Mouse (Mus musculus) intestine, postnatal 0 days (tissue): ENCODE data around the gene Gbgt1. TPM values are rescaled to one million over a fixed set of nuclear protein-coding genes. Genes with fewer than 3 reads are reported as not detected.
A peak's percentile ranks its signal among the peaks of the same experiment; 100 is the strongest.
"Not testable (repeated sequence)": the region's sequence is repeated elsewhere in the genome, so short reads cannot be mapped to it uniquely, and the experiment has no call there.

Experiments used
- ATAC-seq: fragments of 200-750 bp; cut with Nextera tagmentation; 2 replicates; pipeline ENCODE4 v1.8.0; 2017; ENCODE audit warnings: mild to moderate bottlenecking, moderate TSS enrichment, moderate library complexity
- H3K27ac ChIP-seq: fragments of 300-500 bp; sonication (generic); 2 replicates; pipeline ENCODE4 v1.5.1; 2014; ENCODE audit warnings: mild to moderate bottlenecking, low read depth, low read length, moderate library complexity
- H3K27me3 ChIP-seq: fragments of 300-500 bp; sonication (generic); replicated peaks from 2 replicates; pipeline ENCODE4 v1.6.1; 2014; ENCODE audit warnings: low read length, mixed read lengths; ENCODE audit not compliant: control insufficient read depth, insufficient read depth
- H3K36me3 ChIP-seq: fragments of 300-500 bp; sonication (generic); 2 replicates; pipeline ENCODE4 v1.6.1; 2014; ENCODE audit warnings: mild to moderate bottlenecking, moderate library complexity; ENCODE audit not compliant: control insufficient read depth, insufficient read depth
- H3K4me1 ChIP-seq: fragments of 300-500 bp; sonication (generic); replicated peaks from 2 replicates; pipeline ENCODE4 v1.6.1; 2014; ENCODE audit warnings: antibody characterized with exemption, low read length, mixed read lengths; ENCODE audit not compliant: control insufficient read depth, insufficient read depth
- H3K4me2 ChIP-seq: fragments of 300-500 bp; sonication (generic); replicated peaks from 2 replicates; pipeline ENCODE4 v1.6.1; 2014; ENCODE audit warnings: low read depth, mild to moderate bottlenecking, moderate library complexity
- H3K4me3 ChIP-seq: fragments of 300-500 bp; sonication (generic); 2 replicates; pipeline ENCODE4 v1.5.1; 2014; ENCODE audit warnings: low read depth, low read length
- H3K9ac ChIP-seq: fragments of 300-500 bp; sonication (generic); 2 replicates; pipeline ENCODE4 v1.6.1; 2014; ENCODE audit warnings: mild to moderate bottlenecking, low read depth, low read length
- H3K9me3 ChIP-seq: fragments of 300-500 bp; sonication (generic); 2 replicates; pipeline ENCODE4 v1.6.1; 2016; ENCODE audit warnings: mixed run types; ENCODE audit not compliant: control insufficient read depth
- CTCF ChIP-seq: sonication (generic); IDR thresholded peaks from 2 replicates; pipeline ENCODE4 v1.5.1; 2016; ENCODE audit warnings: low read depth, mild to moderate bottlenecking, control low read depth, antibody characterized with exemption, moderate library complexity
- WGBS: fragments of 180-500 bp; shearing (Covaris S2); extraction: QIAGEN DNeasy Blood & Tissue Kit; methylation state at CpG from one replicate; pipeline ENCODE4 v1.1.7; 2014; 5-methylcytosine and 5-hydroxymethylcytosine counted together
- polyA plus RNA-seq: library from polyadenylated mRNA; unstranded; fragments of >200 nt; fragmentation: Nextera tagmentation; extraction: Ambion mirVana; gene quantifications from 2 replicates; pipeline ENCODE4 v1.2.1, GENCODE M21; 2015

Gbgt1 gene
- polyA plus RNA-seq, 1 experiment from 2014 or later = 1.6 TPM

DNA sequence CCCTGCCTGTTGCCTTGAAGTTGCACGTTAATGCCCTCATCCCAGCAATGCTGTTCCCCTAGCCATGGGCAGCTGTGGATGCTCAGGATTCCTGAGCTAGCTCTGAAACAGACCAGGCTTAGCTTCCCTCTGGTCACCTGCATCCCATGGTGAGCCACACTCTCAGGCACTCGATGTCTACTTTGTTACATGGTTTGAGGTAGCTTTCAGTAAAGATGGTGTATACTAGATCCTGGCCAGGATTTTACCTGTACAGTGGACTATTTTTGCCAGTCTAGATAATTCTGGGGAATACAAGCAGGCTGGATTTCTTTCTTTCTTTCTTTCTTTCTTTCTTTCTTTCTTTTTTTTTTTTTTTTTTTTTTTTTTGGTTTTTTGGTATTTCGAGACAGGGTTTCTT, 9.1 kb downstream of the Gbgt1 start, which contains the start of gene Gm10134:
Gene Gm10134 (plus strand): TSS at position 301 of the 400 bp plus-strand sequence.
- no peak for TF ChIP-seq CTCF
- ATAC-seq = no peak
- H3K4me2 ChIP-seq = no peak within 1 kb of the TSS
- 71% methylated on average over 3 of the region's 3 CpGs for WGBS
- H3K27ac ChIP-seq = no peak within 1 kb of the TSS
- H3K27me3 ChIP-seq = no peaks in the 10 kb centered on the region
- no peaks in the 10 kb centered on the region for H3K4me1 ChIP-seq
- H3K9ac ChIP-seq = no peak within 1 kb of the TSS
- H3K4me3 ChIP-seq = no peak within 1 kb of the TSS
- H3K9me3 ChIP-seq = no peaks in the 10 kb centered on the region
- H3K36me3 ChIP-seq = 0 out of 2 replicates have a peak, but pooled peaks cover 5% of the 10 kb centered on the region

DNA sequence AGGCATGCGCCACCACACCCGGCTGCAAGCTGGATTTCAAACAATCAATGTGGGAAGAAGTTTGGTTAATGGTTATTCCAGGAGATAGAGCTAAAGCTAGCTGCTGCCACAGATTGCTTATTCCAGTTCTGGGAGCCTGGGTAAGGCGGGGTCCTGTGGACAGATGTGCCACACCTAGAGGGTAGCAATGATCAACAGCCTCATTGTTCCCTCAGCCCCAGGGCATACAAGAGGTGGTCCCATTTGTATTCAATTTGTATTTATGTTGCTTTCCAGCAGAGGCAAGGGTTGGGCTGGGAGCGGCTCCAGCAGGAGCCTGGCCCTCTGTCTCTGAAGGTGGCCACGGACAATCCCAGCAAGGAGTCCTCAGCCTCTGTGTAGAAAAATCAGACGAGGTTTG, 9.6 kb downstream of the Gbgt1 start:
- ATAC-seq = no peak

DNA sequence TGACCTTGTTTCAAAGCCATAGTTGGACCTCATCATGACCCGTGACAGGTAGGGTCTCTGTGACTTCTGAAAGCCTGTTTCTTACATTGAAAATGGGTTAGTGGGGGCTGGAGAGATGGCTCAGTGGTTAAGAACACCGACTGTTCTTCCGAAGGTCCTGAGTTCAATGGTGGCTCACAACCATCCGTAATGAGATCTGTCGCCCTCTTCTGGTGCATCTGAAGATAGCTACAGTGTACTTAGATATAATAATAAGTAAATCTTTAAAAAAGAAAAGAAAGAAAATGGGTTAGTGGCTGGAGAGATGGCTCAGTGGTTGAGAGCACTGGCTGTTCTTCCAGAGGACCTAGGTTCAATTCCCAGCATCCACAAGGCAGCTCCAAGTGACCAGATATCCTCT, 14.9 kb downstream of the Gbgt1 start:
- ATAC-seq, H3K36me3 ChIP-seq, H3K9ac ChIP-seq, H3K27me3 ChIP-seq, H3K27ac ChIP-seq, H3K4me3 ChIP-seq, H3K9me3 ChIP-seq, H3K4me2 ChIP-seq, H3K4me1 ChIP-seq: not testable (repeated sequence)
- WGBS = 56% methylated on average over 5 of the region's 5 CpGs
- peak; percentile 61 for TF ChIP-seq CTCF

More for the DNA sequence above, 9.6 kb downstream of the Gbgt1 start:
- no peak overlapping the region for H3K9ac ChIP-seq
- H3K27ac ChIP-seq = no peak overlapping the region
- H3K9me3 ChIP-seq = no peaks in the 10 kb centered on the region
- H3K27me3 ChIP-seq = no peaks in the 10 kb centered on the region
- WGBS = 78% methylated on average over 6 of the region's 6 CpGs
- H3K4me1 ChIP-seq = no peaks in the 10 kb centered on the region
- H3K4me3 ChIP-seq = no peak overlapping the region
- TF ChIP-seq CTCF = no peak
- H3K4me2 ChIP-seq = no peak overlapping the region
- 0 out of 2 replicates have a peak, but pooled peaks cover 5% of the 10 kb centered on the region for H3K36me3 ChIP-seq

DNA sequence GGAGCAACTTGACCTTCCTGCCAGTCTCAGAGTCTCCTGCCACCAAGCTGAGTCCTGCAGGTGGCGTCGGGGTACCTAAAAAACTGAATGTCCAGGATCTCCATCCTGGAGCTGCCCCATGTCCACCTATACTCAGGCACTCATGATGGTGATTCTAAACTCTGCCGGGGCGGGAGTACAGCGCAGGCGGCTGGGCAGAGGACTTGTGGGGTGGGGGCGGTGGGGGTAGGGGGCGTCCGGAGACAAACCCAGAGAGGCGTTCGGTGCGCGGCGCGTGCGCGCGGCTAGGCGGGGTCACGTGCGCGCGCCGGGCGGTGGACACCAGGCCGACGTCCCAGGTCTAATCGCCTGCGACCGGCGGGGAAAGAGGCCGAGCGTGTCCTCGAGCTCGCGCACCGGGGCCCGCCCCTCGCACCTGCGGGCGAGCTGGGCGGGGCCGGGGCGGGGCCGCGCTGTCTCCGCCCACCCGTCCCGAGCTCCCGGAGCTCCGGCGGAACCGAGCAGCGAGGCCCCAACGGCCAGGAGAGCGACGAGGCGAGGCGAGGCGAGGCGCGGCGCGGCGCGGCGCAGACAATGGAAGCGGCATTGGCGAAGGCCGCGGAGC, 16.2 kb downstream of the Gbgt1 start, which contains the start of gene Ralgds:
Gene Ralgds (plus strand): TSS at position 328 of the 604 bp plus-strand sequence.
- WGBS = under 1% methylated on average over 40 of the region's 71 CpGs
- Histone ChIP-seq H3K4me3 (peak within 1 kb of the TSS; percentile 63), H3K4me1 (peaks cover 5% of the 10 kb centered on the region), H3K27ac (peak within 1 kb of the TSS; percentile 81), H3K27me3 (no peaks in the 10 kb centered on the region), H3K4me2 (peak within 1 kb of the TSS; percentile 98), H3K9me3 (no peaks in the 10 kb centered on the region), H3K36me3 (no peaks in the 10 kb centered on the region; the same call in 1 of the 2 replicates), H3K9ac (peak within 1 kb of the TSS; percentile 72)
- peak; percentile 59 for ATAC-seq
- peak; percentile 36; the same call in 1 of the 2 replicates for TF ChIP-seq CTCF

DNA sequence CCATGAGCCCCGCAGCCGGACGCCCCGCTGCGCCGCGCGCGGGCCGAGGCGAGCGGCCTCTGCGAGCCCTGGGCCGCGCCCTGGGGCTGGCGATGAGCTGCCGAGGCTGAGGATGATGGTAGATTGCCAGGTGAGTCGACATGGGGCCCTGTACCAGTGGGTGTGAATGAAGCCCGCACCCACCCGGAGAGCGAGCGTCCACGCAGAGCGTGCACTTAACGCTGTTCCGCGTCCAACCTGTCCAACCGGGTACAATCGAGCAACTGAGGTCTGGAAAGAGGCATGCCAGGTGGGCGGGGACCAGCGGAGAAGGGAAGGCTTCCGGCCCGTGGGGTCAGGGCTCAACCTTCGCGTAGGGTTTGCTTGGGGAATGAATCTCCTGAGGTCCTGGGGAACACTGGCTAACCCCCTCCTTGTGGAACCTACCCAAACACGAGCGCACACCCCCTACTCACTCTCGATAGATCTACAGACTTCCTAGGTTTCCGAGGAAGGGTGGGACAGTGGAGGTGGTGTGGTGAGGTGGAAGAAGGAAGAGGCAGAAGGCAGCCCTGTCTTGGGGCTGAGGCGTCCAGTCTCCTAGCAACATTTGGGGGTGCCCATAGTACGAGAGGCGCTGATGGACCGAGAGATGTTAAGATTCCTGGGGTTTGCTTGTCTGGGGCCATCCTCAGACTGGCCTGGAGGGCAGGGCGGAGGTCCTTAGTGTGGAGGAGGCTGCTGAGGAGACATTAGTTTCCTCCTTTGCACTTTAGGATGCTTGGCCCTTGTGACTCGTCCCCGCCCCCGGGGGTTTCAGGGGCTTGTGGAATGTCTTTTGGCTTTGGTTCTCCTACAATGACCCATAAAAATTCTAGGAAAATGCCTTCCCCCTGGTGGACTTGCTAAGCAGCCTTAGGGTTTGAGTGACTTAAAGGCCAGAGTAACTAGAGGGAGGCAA, 17.0 kb downstream of the Gbgt1 start:
- peak overlapping the region; percentile 63 for H3K4me3 ChIP-seq
- H3K9ac ChIP-seq = peak overlapping the region; percentile 72
- peak overlapping the region; percentile 81 for H3K27ac ChIP-seq
- H3K36me3 ChIP-seq = no peaks in the 10 kb centered on the region; the same call in 1 of the 2 replicates
- ATAC-seq = peak; percentile 18
- no peaks in the 10 kb centered on the region for H3K9me3 ChIP-seq
- H3K4me2 ChIP-seq = peak overlapping the region; percentile 98
- no peaks in the 10 kb centered on the region for H3K27me3 ChIP-seq
- peaks cover 7% of the 10 kb centered on the region for H3K4me1 ChIP-seq
- WGBS = 3% methylated on average over 47 of the region's 47 CpGs
- no peak for TF ChIP-seq CTCF

DNA sequence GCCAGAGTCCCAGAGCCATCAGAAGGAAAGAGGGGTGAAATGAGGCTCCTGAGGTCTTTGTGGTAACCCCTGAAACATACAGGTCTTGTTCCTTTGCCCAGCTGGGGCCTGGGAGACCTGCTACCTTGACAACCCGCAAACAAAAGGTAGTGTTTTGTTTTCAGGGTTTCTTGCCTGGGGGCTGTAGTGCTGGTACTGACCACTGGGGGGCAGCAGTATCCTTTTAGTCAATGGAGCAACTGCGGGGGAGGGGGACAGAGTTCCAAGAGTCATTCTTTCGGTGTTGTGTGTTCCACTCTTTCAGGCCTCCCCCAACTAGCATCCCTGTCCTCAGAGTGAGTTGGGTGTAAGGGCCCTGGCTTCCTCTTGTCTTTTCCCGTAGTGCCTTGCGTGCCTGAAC, 17.8 kb downstream of the Gbgt1 start:
- H3K36me3 ChIP-seq = no peaks in the 10 kb centered on the region; the same call in 1 of the 2 replicates
- no peak overlapping the region for H3K27ac ChIP-seq
- WGBS = 19% methylated on average over 5 of the region's 5 CpGs
- peaks cover 7% of the 10 kb centered on the region for H3K4me1 ChIP-seq
- no peaks in the 10 kb centered on the region for H3K9me3 ChIP-seq
- ATAC-seq = no peak
- peak; percentile 93 for TF ChIP-seq CTCF
- no peaks in the 10 kb centered on the region for H3K27me3 ChIP-seq
- H3K4me3 ChIP-seq = peak overlapping the region; percentile 63
- peak overlapping the region; percentile 98 for H3K4me2 ChIP-seq
- no peak overlapping the region for H3K9ac ChIP-seq
